Mouse (Mus musculus): ENCODE data around the gene Dmrta2. TPM values are rescaled to one million over a fixed set of nuclear protein-coding genes. Genes with fewer than 3 reads are reported as not detected.
A peak's percentile ranks its signal among the peaks of the same experiment; 100 is the strongest.

Dmrta2 gene
- polyA plus RNA-seq (2012; rRNA removed): 0.13 and 0.22 TPM in 2 replicates

DNA sequence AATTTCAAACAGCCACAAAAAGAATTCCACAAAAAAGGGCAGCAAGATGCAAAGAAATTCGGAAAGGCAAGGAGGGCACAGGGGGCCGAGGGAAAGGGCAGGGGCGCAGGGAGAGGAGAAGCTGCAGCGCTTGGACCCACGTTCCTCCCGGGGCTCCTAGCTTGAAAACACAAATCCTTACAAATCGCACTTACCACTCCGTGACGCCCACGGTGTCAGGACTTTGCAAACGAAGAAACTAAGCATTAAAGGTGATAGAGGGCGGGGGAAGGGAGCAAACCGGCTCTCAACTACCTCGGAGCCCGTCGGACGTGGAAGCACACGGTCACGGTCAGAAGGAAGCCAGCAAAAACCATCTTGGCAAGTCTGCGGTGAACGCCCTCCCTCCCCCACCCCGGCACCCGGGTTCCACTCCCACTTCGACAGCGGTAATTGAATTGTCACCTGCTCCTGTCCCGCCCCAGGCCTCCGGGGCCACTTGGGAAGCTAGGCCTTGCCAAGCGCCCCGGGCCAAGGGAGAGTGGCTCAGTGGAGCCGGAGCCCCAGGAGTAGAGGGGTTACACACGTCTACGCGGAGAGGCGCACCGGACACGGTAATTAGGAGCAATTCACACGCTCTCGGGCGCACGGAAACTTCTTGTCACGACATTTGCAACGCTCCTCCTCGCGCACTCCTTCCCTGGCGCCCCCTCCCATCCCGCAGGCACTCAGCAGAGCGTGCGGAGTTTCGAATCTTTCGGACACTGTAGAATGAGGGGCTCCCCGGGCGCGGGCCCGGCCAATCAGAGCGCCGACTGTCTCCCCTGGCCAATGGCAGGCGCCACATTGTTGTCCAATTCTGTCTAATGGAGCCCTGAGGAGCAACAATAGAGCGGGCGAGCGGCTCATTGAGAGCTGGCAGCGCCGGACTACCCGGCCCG, at the start of gene Dmrta2:
Dmrta2 (plus strand) TSS at position 906 of the 920 bp plus-strand sequence.
- H3K27me3 ChIP-seq (replicated peaks; ENCODE audit: control insufficient read depth, insufficient read depth, low read length): peaks cover 27% of the 10 kb centered on the region
- no peak within 1 kb of the TSS for H3K4me3 ChIP-seq (ENCODE audit: insufficient read depth, low read depth, low read length)
- H3K4me1 ChIP-seq (ENCODE audit: control insufficient read depth, insufficient read depth, low read length): no peaks in the 10 kb centered on the region

DNA sequence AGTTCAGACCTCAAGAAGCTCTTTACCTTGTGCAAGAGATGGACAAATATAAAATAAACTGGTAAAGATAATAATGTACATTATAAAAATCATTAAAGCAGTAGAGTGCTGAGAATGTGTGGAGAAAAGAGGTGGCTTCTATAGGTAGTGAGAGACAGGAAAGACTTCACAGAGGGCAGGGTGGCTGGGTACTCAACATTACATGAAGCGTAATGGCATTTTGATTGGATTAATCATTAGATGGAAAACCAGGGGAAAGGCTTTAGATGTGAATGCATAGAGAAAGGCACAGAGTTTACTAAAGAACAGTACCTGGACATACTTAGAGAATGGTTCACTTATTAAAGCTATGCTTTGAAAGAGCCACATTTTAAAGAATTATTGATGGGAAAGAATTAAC, 48.8 kb upstream of the Dmrta2 start:
- TF ChIP-seq POLR2A (IDR thresholded peaks at IDR 0.05; ENCODE audit: low read depth, low read length) (no peak), CTCF (conservative IDR thresholded peaks at IDR 0.05; ENCODE audit: insufficient read depth, insufficient read length, low read depth, low read length) (no peak)
- H3K36me3 ChIP-seq (ENCODE audit: control insufficient read depth, insufficient read depth, low read length): peaks cover 1% of the 10 kb centered on the region; the same call in 1 of the 2 replicates
- H3K4me3 ChIP-seq (ENCODE audit: insufficient read depth, low read depth, low read length): no peak overlapping the region
- 77% methylated on average over 1 of the region's 1 CpGs for WGBS
- H3K27ac ChIP-seq (ENCODE audit: insufficient read depth, low read depth, low read length): no peak overlapping the region
- no peaks in the 10 kb centered on the region for H3K4me1 ChIP-seq (ENCODE audit: control insufficient read depth, insufficient read depth, low read length)
- no peaks in the 10 kb centered on the region for H3K27me3 ChIP-seq (replicated peaks; ENCODE audit: control insufficient read depth, insufficient read depth, low read length)
- DNase-seq: no peak

More for the DNA sequence above, at the start of gene Dmrta2:
- Histone ChIP-seq H3K36me3 (ENCODE audit: control insufficient read depth, insufficient read depth, low read length) (no peaks in the 10 kb centered on the region), H3K27ac (ENCODE audit: insufficient read depth, low read depth, low read length) (no peak within 1 kb of the TSS)
- 2% methylated on average over 64 of the region's 64 CpGs for WGBS
- DNase-seq: no peak
- no peak for TF ChIP-seq CTCF (conservative IDR thresholded peaks at IDR 0.05; ENCODE audit: insufficient read depth, insufficient read length, low read depth, low read length)
- TF ChIP-seq POLR2A (IDR thresholded peaks at IDR 0.05; ENCODE audit: low read depth, low read length): no peak

DNA sequence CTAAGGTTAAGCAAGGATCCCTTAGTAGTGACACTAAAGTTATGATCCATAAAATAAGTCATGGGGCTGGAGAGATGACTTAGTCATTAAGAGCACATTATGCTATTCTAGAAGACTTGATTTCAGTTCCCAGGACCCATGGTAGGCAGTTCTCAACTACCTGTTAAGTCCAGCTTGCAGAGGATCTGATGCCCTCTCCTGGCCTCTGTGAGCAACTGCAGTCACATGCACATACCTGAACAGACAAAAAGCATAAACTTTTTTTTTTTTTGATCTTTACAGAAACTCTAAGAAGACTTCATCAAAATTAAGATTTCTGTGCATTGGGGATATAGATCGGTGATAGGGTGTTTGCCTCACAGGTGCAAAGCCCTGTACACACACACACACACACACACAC, 47.4 kb upstream of the Dmrta2 start:
- Histone ChIP-seq H3K4me3 (ENCODE audit: insufficient read depth, low read depth, low read length) (no peak overlapping the region), H3K4me1 (ENCODE audit: control insufficient read depth, insufficient read depth, low read length) (no peaks in the 10 kb centered on the region), H3K36me3 (ENCODE audit: control insufficient read depth, insufficient read depth, low read length) (peaks cover 1% of the 10 kb centered on the region; the same call in 1 of the 2 replicates), H3K27me3 (replicated peaks; ENCODE audit: control insufficient read depth, insufficient read depth, low read length) (no peaks in the 10 kb centered on the region), H3K27ac (ENCODE audit: insufficient read depth, low read depth, low read length) (no peak overlapping the region)
- no peak for DNase-seq
- TF ChIP-seq POLR2A (IDR thresholded peaks at IDR 0.05; ENCODE audit: low read depth, low read length) (no peak), CTCF (conservative IDR thresholded peaks at IDR 0.05; ENCODE audit: insufficient read depth, insufficient read length, low read depth, low read length) (peak; percentile 46)
- 100% methylated on average over 1 of the region's 1 CpGs for WGBS

DNA sequence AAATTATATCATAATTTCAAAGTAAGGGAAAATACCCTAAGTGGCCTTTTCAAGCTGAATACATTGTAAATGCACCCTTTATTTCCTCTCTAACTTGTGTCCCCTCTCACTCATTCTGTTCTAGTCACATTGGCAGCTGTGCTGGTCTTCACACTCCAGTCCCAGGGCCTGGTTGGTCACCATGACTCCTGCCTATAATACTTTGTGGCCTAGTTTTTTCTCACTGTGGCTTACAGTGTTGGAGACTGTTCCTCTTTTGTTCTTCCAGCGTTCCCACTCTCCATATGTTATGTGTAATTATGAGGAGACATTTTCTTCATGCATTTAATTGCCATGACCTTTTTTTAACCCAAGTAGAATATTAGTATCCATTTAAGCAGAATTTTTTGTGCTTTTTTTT, 46.9 kb upstream of the Dmrta2 start:
- no peaks in the 10 kb centered on the region for H3K4me1 ChIP-seq (ENCODE audit: control insufficient read depth, insufficient read depth, low read length)
- 87% methylated on average over 1 of the region's 1 CpGs for WGBS
- no peaks in the 10 kb centered on the region for H3K27me3 ChIP-seq (replicated peaks; ENCODE audit: control insufficient read depth, insufficient read depth, low read length)
- no peak for TF ChIP-seq CTCF (conservative IDR thresholded peaks at IDR 0.05; ENCODE audit: insufficient read depth, insufficient read length, low read depth, low read length)
- TF ChIP-seq POLR2A (IDR thresholded peaks at IDR 0.05; ENCODE audit: low read depth, low read length): no peak
- H3K4me3 ChIP-seq (ENCODE audit: insufficient read depth, low read depth, low read length): no peak overlapping the region
- peaks cover 1% of the 10 kb centered on the region; the same call in 1 of the 2 replicates for H3K36me3 ChIP-seq (ENCODE audit: control insufficient read depth, insufficient read depth, low read length)
- H3K27ac ChIP-seq (ENCODE audit: insufficient read depth, low read depth, low read length): no peak overlapping the region
- no peak for DNase-seq

DNA sequence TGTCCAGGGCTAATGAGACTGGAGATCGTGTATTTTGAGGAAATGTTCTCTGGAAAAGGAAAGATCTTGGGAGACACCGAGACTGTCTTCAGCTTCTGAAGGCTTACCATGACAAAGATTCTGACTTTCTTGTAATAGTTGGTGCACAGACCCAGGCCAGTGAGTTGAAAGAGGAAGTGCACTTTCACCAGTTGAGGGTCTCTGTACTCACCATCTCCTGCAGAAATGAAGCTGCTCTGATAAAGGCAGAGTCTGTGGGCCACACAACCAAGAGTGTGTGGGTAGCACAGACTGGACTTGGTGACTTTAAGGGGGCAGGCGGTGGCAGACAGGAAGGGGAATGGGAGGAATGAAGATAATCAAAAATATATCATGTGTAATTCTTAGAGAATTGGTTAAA, 41.3 kb upstream of the Dmrta2 start:
- Histone ChIP-seq H3K27ac (ENCODE audit: insufficient read depth, low read depth, low read length) (no peak overlapping the region), H3K4me3 (ENCODE audit: insufficient read depth, low read depth, low read length) (no peak overlapping the region), H3K4me1 (ENCODE audit: control insufficient read depth, insufficient read depth, low read length) (no peaks in the 10 kb centered on the region), H3K27me3 (replicated peaks; ENCODE audit: control insufficient read depth, insufficient read depth, low read length) (no peaks in the 10 kb centered on the region), H3K36me3 (ENCODE audit: control insufficient read depth, insufficient read depth, low read length) (no peaks in the 10 kb centered on the region; the same call in 1 of the 2 replicates)
- WGBS: 94% methylated on average over 3 of the region's 3 CpGs
- TF ChIP-seq CTCF (conservative IDR thresholded peaks at IDR 0.05; ENCODE audit: insufficient read depth, insufficient read length, low read depth, low read length): no peak
- TF ChIP-seq POLR2A (IDR thresholded peaks at IDR 0.05; ENCODE audit: low read depth, low read length): no peak
- no peak for DNase-seq

DNA sequence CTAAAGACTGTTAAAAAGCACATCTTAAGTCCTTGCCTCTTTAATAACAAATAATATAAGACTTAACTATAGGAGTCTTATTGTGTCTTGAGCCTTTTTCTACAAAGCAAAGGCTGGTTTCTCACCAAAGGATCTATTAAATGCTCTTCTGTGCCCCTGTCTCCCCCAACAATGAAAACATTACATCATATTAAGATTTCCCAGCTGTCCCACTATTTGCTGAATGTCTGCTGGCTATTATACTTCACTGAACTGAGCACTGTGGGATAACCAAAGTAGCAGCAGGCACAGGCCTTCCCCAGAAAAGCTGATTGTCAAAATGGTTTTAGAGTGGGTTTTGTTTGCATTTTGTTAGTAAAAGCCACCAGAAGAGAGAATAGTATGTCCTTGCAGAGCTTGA, 38.6 kb upstream of the Dmrta2 start:
- no peak overlapping the region for H3K27ac ChIP-seq (ENCODE audit: insufficient read depth, low read depth, low read length)
- no peak overlapping the region for H3K4me3 ChIP-seq (ENCODE audit: insufficient read depth, low read depth, low read length)
- no peaks in the 10 kb centered on the region for H3K4me1 ChIP-seq (ENCODE audit: control insufficient read depth, insufficient read depth, low read length)
- TF ChIP-seq POLR2A (IDR thresholded peaks at IDR 0.05; ENCODE audit: low read depth, low read length) (no peak), CTCF (conservative IDR thresholded peaks at IDR 0.05; ENCODE audit: insufficient read depth, insufficient read length, low read depth, low read length) (no peak)
- no peaks in the 10 kb centered on the region; the same call in 1 of the 2 replicates for H3K36me3 ChIP-seq (ENCODE audit: control insufficient read depth, insufficient read depth, low read length)
- no peak for DNase-seq
- no peaks in the 10 kb centered on the region; the same call in 1 of the 2 replicates for H3K27me3 ChIP-seq (replicated peaks; ENCODE audit: control insufficient read depth, insufficient read depth, low read length)

DNA sequence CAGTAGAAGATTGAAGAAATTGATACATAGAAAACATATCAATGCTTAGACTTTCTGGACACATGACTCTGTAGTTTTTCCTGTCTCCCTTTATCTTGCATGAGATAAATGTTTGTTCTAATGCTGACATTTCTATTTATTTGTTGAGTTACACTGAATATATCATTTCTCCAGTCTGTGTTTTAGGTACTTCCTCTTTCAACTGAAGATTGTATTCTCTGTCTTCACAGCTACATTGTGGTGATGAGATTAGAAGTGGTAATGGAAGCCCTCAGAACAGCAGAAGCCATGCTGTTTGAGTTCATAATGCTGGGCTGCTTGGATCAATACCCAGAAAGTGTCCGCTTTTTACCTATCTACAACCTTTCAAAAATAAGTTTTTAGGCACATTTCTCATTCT, 32.3 kb upstream of the Dmrta2 start:
- no peak for DNase-seq
- Histone ChIP-seq H3K4me1 (ENCODE audit: control insufficient read depth, insufficient read depth, low read length) (no peaks in the 10 kb centered on the region), H3K36me3 (ENCODE audit: control insufficient read depth, insufficient read depth, low read length) (no peaks in the 10 kb centered on the region; the same call in 1 of the 2 replicates), H3K27me3 (replicated peaks; ENCODE audit: control insufficient read depth, insufficient read depth, low read length) (no peaks in the 10 kb centered on the region; the same call in 1 of the 2 replicates), H3K27ac (ENCODE audit: insufficient read depth, low read depth, low read length) (no peak overlapping the region), H3K4me3 (ENCODE audit: insufficient read depth, low read depth, low read length) (no peak overlapping the region)
- TF ChIP-seq CTCF (conservative IDR thresholded peaks at IDR 0.05; ENCODE audit: insufficient read depth, insufficient read length, low read depth, low read length) (no peak), POLR2A (IDR thresholded peaks at IDR 0.05; ENCODE audit: low read depth, low read length) (no peak)
- 100% methylated on average over 1 of the region's 1 CpGs for WGBS

Measured in kidney, adult 2 months (tissue).